Mouse (Mus musculus) MEL (cell line): ENCODE measurements around the gene Atp5h.

ENCODE experiments used
- CTCF ChIP-seq, 3 experiments: IDR thresholded peaks in 2 of 3; conservative IDR thresholded peaks in 1 of 3; 2 replicates each; pipeline ENCODE4 v1.5.1; 2011 to 2012; ENCODE audit warnings: low read length in 3 of 3, low read depth in 2 of 3, mild to moderate bottlenecking in 2 of 3, improper control_type of control experiment in 1 of 3, inconsistent platforms in 1 of 3, mixed read lengths in 1 of 3, moderate library complexity in 1 of 3; ENCODE audit not compliant: control insufficient read depth in 1 of 3, insufficient read depth in 1 of 3, poor library complexity in 1 of 3, severe bottlenecking in 1 of 3
- ELF1 ChIP-seq: IDR thresholded peaks from 2 replicates; pipeline ENCODE4 v1.6.1; 2014; ENCODE audit warnings: low read depth, mild to moderate bottlenecking, inconsistent platforms, low read length, improper control_type of control experiment, moderate library complexity
- KAT2A ChIP-seq: conservative IDR thresholded peaks from 2 replicates; pipeline ENCODE4 v1.6.1; 2012; ENCODE audit warnings: low read depth, low read length, improper control_type of control experiment, inconsistent platforms
- MAZ ChIP-seq: IDR thresholded peaks from 2 replicates; pipeline ENCODE4 v1.6.1; 2012; ENCODE audit warnings: low read depth, mild to moderate bottlenecking, inconsistent platforms, low read length, improper control_type of control experiment
- NELFE ChIP-seq: IDR thresholded peaks from 2 replicates; pipeline ENCODE4 v1.6.1; 2011; ENCODE audit warnings: low read depth, low read length, improper control_type of control experiment
- POLR2A ChIP-seq, 2 experiments: IDR thresholded peaks; 2 replicates each; pipeline ENCODE4 v1.6.1; 2011 to 2012; ENCODE audit warnings: low read length in 2 of 2, mild to moderate bottlenecking in 2 of 2, control low read depth in 1 of 2, improper control_type of control experiment in 1 of 2, low read depth in 1 of 2, moderate library complexity in 1 of 2; ENCODE audit not compliant: control insufficient read depth in 1 of 2, insufficient read depth in 1 of 2, poor library complexity in 1 of 2
- POLR2AphosphoS2 ChIP-seq: IDR thresholded peaks from 2 replicates; pipeline ENCODE4 v1.6.1; 2011; ENCODE audit warnings: low read length, improper control_type of control experiment
- POLR2AphosphoS5 ChIP-seq: IDR thresholded peaks from 2 replicates; pipeline ENCODE4 v1.6.1; 2012; ENCODE audit warnings: low read depth, borderline replicate concordance, mild to moderate bottlenecking, inconsistent platforms, low read length, moderate library complexity, mixed read lengths
- TAL1 ChIP-seq: IDR thresholded peaks from 2 replicates; pipeline ENCODE4 v1.6.1; 2012; ENCODE audit warnings: mild to moderate bottlenecking, inconsistent platforms, low read length, moderate library complexity, mixed read lengths
- USF1 ChIP-seq: IDR thresholded peaks from 2 replicates; pipeline ENCODE4 v1.6.1; 2014; ENCODE audit warnings: low read depth, mild to moderate bottlenecking, inconsistent platforms, low read length, improper control_type of control experiment, moderate library complexity
- ZC3H11A ChIP-seq: IDR thresholded peaks from 2 replicates; pipeline ENCODE4 v1.6.1; 2012; ENCODE audit warnings: low read depth, mild to moderate bottlenecking, inconsistent platforms, low read length, improper control_type of control experiment

- TF ChIP-seq CTCF (IDR thresholded peaks at IDR 0.05 in 2 of 3, conservative IDR thresholded peaks at IDR 0.05 in 1 of 3; ENCODE audit: control insufficient read depth in 1 of 3, insufficient read depth in 1 of 3, low read depth in 2 of 3, low read length in 3 of 3, poor library complexity in 1 of 3, severe bottlenecking in 1 of 3) (no peak), NELFE (no peak), ELF1 (no peak), ZC3H11A (no peak), USF1 (peak; percentile 79), KAT2A (no peak), POLR2AphosphoS5 (no peak), POLR2A (IDR thresholded peaks at IDR 0.05; ENCODE audit: control insufficient read depth in 1 of 2, insufficient read depth in 1 of 2, low read depth in 1 of 2, low read length in 2 of 2, poor library complexity in 1 of 2) (no peak), POLR2AphosphoS2 (no peak), TAL1 (no peak), MAZ (no peak)
These were observed 32.6 kb upstream of the Atp5h start for GRCm38 (mm10) chr11:115452281-115452860.
